Mouse (Mus musculus) liver, embryonic 14.5 days (tissue): ENCODE results near the gene Entpd2. TPM values are rescaled to one million over a fixed set of nuclear protein-coding genes. Genes with fewer than 3 reads are reported as not detected.
A peak's percentile ranks its signal among the peaks of the same experiment; 100 is the strongest.
"Not testable (repeated sequence)": the region's sequence is repeated elsewhere in the genome, so short reads cannot be mapped to it uniquely, and the experiment has no call there.

Experiments used
- ATAC-seq: fragments of 200-750 bp; cut with Nextera tagmentation; 2 replicates; pipeline ENCODE4 v1.8.0; 2017; ENCODE audit warnings: moderate number of reproducible peaks, mild to moderate bottlenecking, moderate library complexity; ENCODE audit not compliant: insufficient read depth
- DNase-seq, 3 experiments: peaks; one replicate each; pipeline ENCODE4 v3.0.0-alpha.2; 2012 to 2013; ENCODE audit warnings: low read depth in 3 of 3, low spot score in 3 of 3
- H3K27ac ChIP-seq: fragments of 300-500 bp; sonication (generic); 2 replicates; pipeline ENCODE4 v1.5.1; 2014; ENCODE audit warnings: moderate library complexity, mild to moderate bottlenecking, control low read depth, inconsistent platforms
- H3K27me3 ChIP-seq: fragments of 300-500 bp; sonication (generic); 2 replicates; pipeline ENCODE4 v1.6.1; 2014; ENCODE audit warnings: mild to moderate bottlenecking, low read length, moderate library complexity; ENCODE audit not compliant: control insufficient read depth, insufficient read depth
- H3K36me3 ChIP-seq: fragments of 300-500 bp; sonication (generic); replicated peaks from 2 replicates; pipeline ENCODE4 v1.6.1; 2014; ENCODE audit warnings: low read depth; ENCODE audit not compliant: control insufficient read depth, insufficient read depth
- H3K4me1 ChIP-seq, 2 experiments: fragments of 200-500 bp in 1 of 2; fragments of 300-500 bp in 1 of 2; sonication (generic) in 1 of 2; replicated peaks; 2 replicates each; pipeline ENCODE4 v1.6.1; 2012 to 2014; ENCODE audit warnings: antibody characterized with exemption in 1 of 2, inconsistent platforms in 1 of 2, low read length in 1 of 2; ENCODE audit not compliant: control insufficient read depth in 2 of 2, insufficient read depth in 2 of 2
- H3K4me2 ChIP-seq: fragments of 300-500 bp; sonication (generic); 2 replicates; pipeline ENCODE4 v1.6.1; 2014; ENCODE audit warnings: low read depth, mild to moderate bottlenecking, control low read depth, moderate library complexity
- H3K4me3 ChIP-seq, 2 experiments: fragments of 200-500 bp in 1 of 2; fragments of 300-500 bp in 1 of 2; sonication (generic) in 1 of 2; 2 replicates each; pipeline ENCODE4 v1.5.1; 2012 to 2014; ENCODE audit warnings: low read depth in 2 of 2, low read length in 2 of 2, mild to moderate bottlenecking in 2 of 2, control low read depth in 1 of 2, inconsistent platforms in 1 of 2, moderate library complexity in 1 of 2; ENCODE audit not compliant: insufficient read depth in 1 of 2
- H3K9ac ChIP-seq: fragments of 300-500 bp; sonication (generic); replicated peaks from 2 replicates; pipeline ENCODE4 v1.6.1; 2014; ENCODE audit warnings: mild to moderate bottlenecking, control low read depth, moderate library complexity
- H3K9me3 ChIP-seq: fragments of 300-500 bp; sonication (generic); 2 replicates; pipeline ENCODE4 v1.6.1; 2016; ENCODE audit warnings: low read length, mixed read lengths; ENCODE audit not compliant: control insufficient read depth
- CTCF ChIP-seq: IDR thresholded peaks from 2 replicates; pipeline ENCODE4 v1.5.1; 2016; ENCODE audit warnings: antibody characterized with exemption, low read depth, control low read depth
- EP300 ChIP-seq: IDR thresholded peaks from 2 replicates; pipeline ENCODE4 v1.6.1; 2016; ENCODE audit warnings: antibody characterized with exemption, low read depth
- WGBS: fragments of 180-500 bp; shearing (Covaris S2); extraction: QIAGEN DNeasy Blood & Tissue Kit; methylation state at CpG from one replicate; pipeline ENCODE4 v1.1.7; 2014; ENCODE audit not compliant: insufficient replicate concordance; 5-methylcytosine and 5-hydroxymethylcytosine counted together
- polyA plus RNA-seq, 2 experiments: library from polyadenylated mRNA; depleted of rRNA in 1 of 2; stranded (reverse) in 1 of 2; unstranded in 1 of 2; fragments of >200 nt; fragmentation: Nextera tagmentation in 1 of 2; extraction: Ambion mirVana in 1 of 2; gene quantifications; 2 replicates each; pipeline versions ENCODE4 v1.2.1 to v1.2.3; 2012 to 2014

The Entpd2 gene
- polyA plus RNA-seq, 2 experiments = 0.30 TPM; not detected in 1

DNA sequence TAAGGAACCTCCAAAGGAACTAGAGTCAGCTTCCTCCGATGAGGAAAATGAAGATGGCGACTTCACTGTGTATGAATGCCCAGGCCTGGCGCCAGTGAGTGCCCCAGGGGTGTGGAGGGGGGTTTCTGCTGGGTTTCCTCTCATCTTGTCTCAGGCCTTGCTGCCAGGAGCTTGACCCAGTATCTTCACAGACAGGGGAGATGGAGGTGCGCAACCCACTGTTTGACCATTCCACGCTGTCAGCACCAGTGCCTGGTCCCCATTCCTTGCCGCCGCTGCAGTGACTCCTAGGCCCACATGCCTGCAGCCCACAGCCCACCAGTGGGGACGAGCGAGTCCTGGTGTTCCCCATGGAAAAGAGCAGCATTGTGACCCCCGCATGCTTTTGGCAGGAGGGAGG, 13.2 kb downstream of the Entpd2 start:
- H3K4me1 ChIP-seq = no peaks in the 10 kb centered on the region
- H3K9ac ChIP-seq = no peak overlapping the region
- no peak overlapping the region for H3K27ac ChIP-seq
- peaks cover 11% of the 10 kb centered on the region for H3K27me3 ChIP-seq
- ATAC-seq = no peak
- H3K36me3 ChIP-seq = no peaks in the 10 kb centered on the region
- H3K9me3 ChIP-seq = no peaks in the 10 kb centered on the region
- H3K4me3 ChIP-seq = no peak overlapping the region
- TF ChIP-seq EP300 = no peak
- TF ChIP-seq CTCF = no peak
- DNase-seq = no peak
- WGBS = 64% methylated on average over 10 of the region's 10 CpGs
- no peak overlapping the region for H3K4me2 ChIP-seq

DNA sequence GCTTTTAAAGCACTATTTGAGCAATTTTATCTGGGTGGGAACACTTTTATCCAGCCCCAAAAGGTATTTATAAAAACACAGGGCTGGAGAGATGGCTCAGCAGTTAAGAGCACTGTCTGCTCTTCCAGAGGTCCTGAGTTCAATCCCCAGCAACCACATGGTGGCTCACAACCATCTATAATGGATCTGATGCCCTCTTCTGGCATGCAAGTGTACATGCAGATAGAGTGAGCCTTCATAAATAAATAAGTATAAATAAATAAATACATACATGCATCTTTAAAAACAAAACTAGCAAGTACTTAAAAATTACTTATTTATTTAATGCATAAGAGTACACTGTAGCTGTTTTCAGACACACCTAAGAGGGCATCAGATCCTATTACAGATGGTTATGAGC, 17.8 kb downstream of the Entpd2 start:
- not testable (repeated sequence) for H3K27ac ChIP-seq, H3K4me1 ChIP-seq, H3K9ac ChIP-seq, DNase-seq, H3K4me2 ChIP-seq, H3K9me3 ChIP-seq, H3K27me3 ChIP-seq, ATAC-seq, H3K36me3 ChIP-seq, H3K4me3 ChIP-seq
- TF ChIP-seq CTCF = peak; percentile 27

DNA sequence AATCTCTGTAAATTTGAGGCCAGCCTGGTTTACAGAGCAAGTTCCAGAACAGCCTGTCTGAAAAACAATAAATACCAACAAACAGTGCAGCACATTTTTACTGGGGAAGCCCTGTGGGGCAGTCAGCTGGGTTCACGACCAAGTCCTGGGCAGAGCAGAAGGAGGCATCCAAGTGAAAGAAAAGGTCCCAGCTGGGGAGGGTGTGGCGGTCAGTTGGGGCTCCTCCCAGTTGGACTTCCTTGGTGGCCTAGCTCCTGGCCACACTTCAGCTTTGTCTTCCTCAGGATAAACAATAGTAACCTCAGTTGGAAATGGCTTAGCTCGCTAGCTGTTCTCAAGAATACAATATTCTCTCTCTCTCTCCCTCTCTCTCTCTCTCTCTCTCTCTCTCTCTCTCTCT, 21.8 kb downstream of the Entpd2 start:
- ATAC-seq = no peak
- no peak for DNase-seq
- 36% methylated on average over 3 of the region's 3 CpGs for WGBS
- Histone ChIP-seq H3K36me3 (no peaks in the 10 kb centered on the region), H3K9ac (no peak overlapping the region), H3K4me3 (no peak overlapping the region), H3K27ac (no peak overlapping the region), H3K27me3 (no peaks in the 10 kb centered on the region), H3K9me3 (no peaks in the 10 kb centered on the region), H3K4me2 (no peak overlapping the region), H3K4me1 (no peaks in the 10 kb centered on the region)
- no peak for TF ChIP-seq CTCF
- TF ChIP-seq EP300 = no peak

DNA sequence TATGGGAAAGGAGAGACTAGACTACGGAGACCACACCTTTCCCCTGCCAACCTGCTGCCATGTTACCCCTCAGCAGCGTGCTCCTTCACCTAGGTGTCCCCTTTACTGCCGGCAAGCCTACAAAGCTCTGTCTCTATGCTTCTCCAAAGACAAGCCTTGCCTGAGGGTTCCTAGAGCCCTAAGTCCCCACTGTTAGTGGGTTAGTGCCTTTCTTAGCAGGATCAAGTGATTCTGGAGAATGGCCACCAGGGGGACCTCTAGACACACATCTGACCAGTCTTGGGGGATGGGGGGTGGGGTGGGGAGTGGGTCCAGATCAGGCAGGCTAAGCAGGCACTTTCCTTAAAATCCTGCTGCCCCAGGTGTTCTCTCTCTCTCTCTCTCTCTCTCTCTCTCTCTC, 26.2 kb downstream of the Entpd2 start:
- Histone ChIP-seq H3K27me3 (no peaks in the 10 kb centered on the region), H3K4me2 (no peak overlapping the region), H3K9ac (no peak overlapping the region), H3K4me3 (no peak overlapping the region), H3K36me3 (no peaks in the 10 kb centered on the region), H3K27ac (no peak overlapping the region), H3K4me1 (no peaks in the 10 kb centered on the region), H3K9me3 (no peaks in the 10 kb centered on the region)
- TF ChIP-seq CTCF (peak; percentile 70), EP300 (no peak)
- DNase-seq (peak; percentile 19 to 24 (median 22)), ATAC-seq (no peak)
- WGBS = 18% methylated on average over 3 of the region's 3 CpGs

DNA sequence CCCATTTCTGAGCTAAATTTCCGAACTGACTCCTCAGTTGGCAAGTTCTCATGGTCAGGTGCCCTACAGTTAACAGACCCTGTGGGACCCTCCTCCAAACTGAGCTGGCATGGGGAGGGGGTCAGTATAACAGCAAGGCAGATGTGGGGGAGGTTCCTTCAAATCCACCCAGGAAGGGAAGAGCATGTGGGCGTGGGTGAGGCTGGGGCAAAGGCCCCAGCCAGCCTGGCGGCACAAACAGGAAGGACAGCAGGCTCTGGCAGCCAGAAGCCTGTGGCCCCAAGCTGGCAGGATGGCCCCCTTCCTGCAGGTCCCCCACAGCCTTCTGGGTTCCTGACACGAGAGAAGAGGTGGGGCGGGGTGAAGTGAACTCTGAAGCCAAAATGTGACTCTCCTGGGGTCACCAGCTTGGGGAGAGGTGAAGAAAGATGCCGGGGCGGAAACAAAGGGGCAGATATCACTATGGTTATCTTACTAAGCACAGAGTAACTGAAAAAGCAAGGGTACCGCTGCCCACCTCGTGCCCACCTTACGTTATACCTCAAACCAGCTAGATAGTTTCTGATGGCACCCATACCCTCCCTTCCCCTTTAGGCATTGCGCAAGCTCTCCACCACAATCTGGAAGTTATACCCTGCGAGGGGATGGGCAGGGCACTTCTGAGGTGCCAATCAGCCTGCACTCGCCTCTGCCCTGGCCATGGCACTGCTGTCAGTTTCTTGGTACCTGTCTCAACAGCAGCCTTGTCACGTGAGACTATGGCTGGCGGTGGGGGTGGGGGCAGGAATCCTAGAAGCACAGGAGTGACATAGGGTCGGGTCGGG, 27.1 kb downstream of the Entpd2 start, which contains the start of gene Fut7:
TSS of gene Fut7 (plus strand) at position 681 of the 824 bp plus-strand sequence.
- no peak within 1 kb of the TSS for H3K9ac ChIP-seq
- no peaks in the 10 kb centered on the region for H3K9me3 ChIP-seq
- 25% methylated on average over 17 of the region's 17 CpGs for WGBS
- TF ChIP-seq EP300 = no peak
- H3K4me2 ChIP-seq = no peak within 1 kb of the TSS
- H3K4me1 ChIP-seq = no peaks in the 10 kb centered on the region
- DNase-seq (no peak), ATAC-seq (no peak)
- H3K27ac ChIP-seq = no peak within 1 kb of the TSS
- no peak within 1 kb of the TSS for H3K4me3 ChIP-seq
- no peaks in the 10 kb centered on the region for H3K27me3 ChIP-seq
- H3K36me3 ChIP-seq = no peaks in the 10 kb centered on the region
